Mouse (Mus musculus): ENCODE results near the gene Magea3. TPM values are rescaled to one million over a fixed set of nuclear protein-coding genes. Genes with fewer than 3 reads are reported as not detected.

The Magea3 gene
- not detected in 2 replicates for polyA plus RNA-seq (2012; rRNA removed)

GRCm38 (mm10) chrX:154949405-154949804 is at the start of gene Magea3:
Gene Magea3, minus strand, starts transcription at chrX:154949505.

GRCm38 (mm10) chrX:154995750-154996149 is 46.4 kb upstream of the Magea3 start, which contains the start of gene Magea8:
Gene Magea8, minus strand, starts transcription at chrX:154995850.

GRCm38 (mm10) chrX:154935887-154936286 is 13.4 kb downstream of the Magea3 start, which contains the start of gene Magea6:
Gene Magea6, minus strand, starts transcription at chrX:154935987.

Other genes starting within 250 kb of the Magea3 start
- gene Cldn34b1, start 59.2 kb downstream of the Magea3 start, polyA plus RNA-seq (2012; rRNA removed), result not detected in 2 replicates
- gene Magea6, start 13.5 kb downstream of the Magea3 start, polyA plus RNA-seq (2012; rRNA removed), result not detected in 2 replicates
- not detected in 2 replicates for gene Magea8, start 46.3 kb upstream of the Magea3 start, polyA plus RNA-seq (2012; rRNA removed)
- not detected in 2 replicates for gene Magea5, start 113.6 kb upstream of the Magea3 start, polyA plus RNA-seq (2012; rRNA removed)
- gene Magea1, start 140.3 kb upstream of the Magea3 start, polyA plus RNA-seq (2012; rRNA removed), result not detected in 2 replicates
- gene Magea2, start 144.2 kb upstream of the Magea3 start, polyA plus RNA-seq (2012; rRNA removed), result not detected in 2 replicates
- gene Cldn34b2, start 178.9 kb upstream of the Magea3 start, polyA plus RNA-seq (2012; rRNA removed), result not detected in 2 replicates

Measured in ovary, adult 2 months (tissue).